Mouse (Mus musculus) liver, adult 2 months (tissue): ENCODE measurements at regions not wholly inside any gene's neighbourhood (a gene's known extent, or its start where the extent isn't known, plus 50 kb on each side); places are given as distances from the start of the nearest gene placed in this dataset.

ENCODE experiments used
- CTCF ChIP-seq: fragments of 200-500 bp; IDR thresholded peaks from 2 replicates; pipeline ENCODE4 v1.5.1; 2011; ENCODE audit warnings: low read depth, low read length, control low read depth
- POLR2A ChIP-seq: fragments of 200-500 bp; IDR thresholded peaks from 2 replicates; pipeline ENCODE4 v1.6.1; 2011; ENCODE audit warnings: low read length, control low read depth; ENCODE audit not compliant: insufficient read depth; ENCODE audit errors: extremely low read depth

DNA sequence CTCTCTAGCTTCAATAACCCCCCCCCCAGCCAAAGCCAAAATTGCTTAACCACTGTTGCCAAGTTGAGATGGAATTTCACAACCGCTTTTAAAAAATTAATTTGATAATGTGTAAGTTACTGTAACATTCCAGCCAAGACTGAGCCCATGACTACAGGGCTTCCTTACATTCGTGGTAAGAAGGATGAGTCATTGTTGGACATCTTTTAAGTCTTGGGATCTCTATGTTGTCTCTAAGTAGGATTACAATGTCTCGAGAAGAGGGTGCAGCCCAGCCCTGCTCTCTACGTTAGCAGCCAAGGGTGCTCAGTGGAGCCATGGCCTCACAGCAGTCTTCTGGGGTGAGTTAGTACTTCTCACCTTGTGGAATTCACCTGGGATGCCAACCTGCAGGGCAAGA, 164.4 kb upstream of the Slc24a5 start:
- TF ChIP-seq POLR2A, result no peak
- no peak for TF ChIP-seq CTCF
